Mouse (Mus musculus): ENCODE data around the gene Tbx4.

GRCm38 (mm10) chr11:85955611-85956010 is 69.4 kb downstream of the Tbx4 start:
- TF ChIP-seq POLR2A (IDR thresholded peaks at IDR 0.05; ENCODE audit: insufficient read depth, low read depth, low read length) (no peak), CTCF (IDR thresholded peaks at IDR 0.05) (no peak), EP300 (IDR thresholded peaks at IDR 0.05; ENCODE audit: insufficient read depth, low read depth, low read length) (no peak)

Data from heart, adult 2 months (tissue).